Mouse (Mus musculus) kidney, postnatal 36 days (tissue): ENCODE measurements around the gene Eef1a2.
"Not testable (repeated sequence)": the region's sequence is repeated elsewhere in the genome, so short reads cannot be mapped to it uniquely, and the experiment has no call there.

Experiments
- DNase-seq, 2 experiments: peaks; one replicate each; pipeline ENCODE4 v3.0.0; 2021 to 2022; ENCODE audit warnings: mixed read lengths in 2 of 2

Gene Eef1a2

GRCm38 (mm10) chr2:181156248-181157121 is at the start of gene Eef1a2:
TSS of gene Eef1a2 (minus strand) at chr2:181157014.
- DNase-seq, result no peak

- no peak for DNase-seq
Measured at GRCm38 (mm10) chr2:181206118-181206517, 49.3 kb upstream of the Eef1a2 start.

GRCm38 (mm10) chr2:181205678-181206077 is 48.9 kb upstream of the Eef1a2 start:
- DNase-seq, result no peak

GRCm38 (mm10) chr2:181202886-181203285 is 46.1 kb upstream of the Eef1a2 start:
- DNase-seq, result no peak

GRCm38 (mm10) chr2:181202422-181202821 is 45.6 kb upstream of the Eef1a2 start, which contains the start of gene Ptk6:
TSS of gene Ptk6 (minus strand) at chr2:181202789.
- DNase-seq, result no peak

GRCm38 (mm10) chr2:181201606-181202005 is 44.8 kb upstream of the Eef1a2 start:
- no peak for DNase-seq

- peak; percentile 69 to 71 for DNase-seq
Measured at GRCm38 (mm10) chr2:181196628-181197300, 40.0 kb upstream of the Eef1a2 start.

- DNase-seq, result no peak
Measured at GRCm38 (mm10) chr2:181193044-181193443, 36.2 kb upstream of the Eef1a2 start.

- DNase-seq, result no peak
Measured at GRCm38 (mm10) chr2:181191936-181192335, 35.1 kb upstream of the Eef1a2 start.

GRCm38 (mm10) chr2:181191385-181191784 is 34.6 kb upstream of the Eef1a2 start:
- DNase-seq, result not testable (repeated sequence)

GRCm38 (mm10) chr2:181189321-181189720 is 32.5 kb upstream of the Eef1a2 start:
- no peak for DNase-seq

GRCm38 (mm10) chr2:181188681-181189080 is 31.9 kb upstream of the Eef1a2 start:
- peak in 1 of 2 experiments; percentile 21 for DNase-seq

GRCm38 (mm10) chr2:181187121-181188000 is 30.5 kb upstream of the Eef1a2 start, which contains the start of gene Ppdpf:
TSS of gene Ppdpf (plus strand) at chr2:181187247.
- DNase-seq, result peak; percentile 95 to 97

GRCm38 (mm10) chr2:181186635-181187034 is 29.8 kb upstream of the Eef1a2 start:
- peak; percentile 89 to 93 for DNase-seq

GRCm38 (mm10) chr2:181180898-181181297 is 24.1 kb upstream of the Eef1a2 start:
- DNase-seq, result no peak

- no peak for DNase-seq
Measured at GRCm38 (mm10) chr2:181178471-181178870, 21.7 kb upstream of the Eef1a2 start.

- DNase-seq, result no peak
Measured at GRCm38 (mm10) chr2:181178015-181178414, 21.2 kb upstream of the Eef1a2 start.

- no peak for DNase-seq
Measured at GRCm38 (mm10) chr2:181174646-181175045, 17.8 kb upstream of the Eef1a2 start.

- no peak for DNase-seq
Measured at GRCm38 (mm10) chr2:181166469-181166868, 9.7 kb upstream of the Eef1a2 start.

- no peak for DNase-seq
Measured at GRCm38 (mm10) chr2:181160821-181161220, 4.0 kb upstream of the Eef1a2 start.

- DNase-seq, result no peak
Measured at GRCm38 (mm10) chr2:181159771-181160170, 3.0 kb upstream of the Eef1a2 start.

- no peak for DNase-seq
Measured at GRCm38 (mm10) chr2:181159091-181159514, 2.3 kb upstream of the Eef1a2 start.

GRCm38 (mm10) chr2:181158471-181158870 is 1.7 kb upstream of the Eef1a2 start:
- no peak for DNase-seq
